Mouse (Mus musculus) CH12.LX (cell line): Measurements from ENCODE around the gene Ccnl2. TPM values are rescaled to one million over a fixed set of nuclear protein-coding genes. Genes with fewer than 3 reads are reported as not detected.

Experiments used
- DNase-seq: peaks from one replicate; pipeline ENCODE4 v3.0.0-alpha.2; 2013; ENCODE audit errors: extremely low read depth
- H3K27ac ChIP-seq: 2 replicates; pipeline ENCODE4 v1.5.1; 2012; ENCODE audit warnings: low read depth, mild to moderate bottlenecking, control low read depth, moderate library complexity; ENCODE audit not compliant: insufficient read depth
- H3K27me3 ChIP-seq: replicated peaks from 2 replicates; pipeline ENCODE3; 2012; ENCODE audit warnings: inconsistent platforms
- H3K36me3 ChIP-seq, 2 experiments: replicated peaks in 1 of 2; 2 replicates each; pipeline versions ENCODE3 to v1.6.1; 2012; ENCODE audit warnings: inconsistent platforms in 1 of 2, low read length in 1 of 2, mild to moderate bottlenecking in 1 of 2, mixed read lengths in 1 of 2, moderate library complexity in 1 of 2; ENCODE audit not compliant: control insufficient read depth in 1 of 2, insufficient read depth in 1 of 2
- H3K4me1 ChIP-seq, 2 experiments: 2 replicates each; pipeline ENCODE4 v1.6.1; 2012; ENCODE audit warnings: inconsistent platforms in 1 of 2, moderate library complexity in 1 of 2; ENCODE audit not compliant: insufficient read depth in 2 of 2, control insufficient read depth in 1 of 2
- H3K4me2 ChIP-seq: 2 replicates; pipeline ENCODE4 v1.6.1; 2012; ENCODE audit warnings: low read depth, mild to moderate bottlenecking, control low read depth; ENCODE audit not compliant: poor library complexity, insufficient read depth, severe bottlenecking
- H3K4me3 ChIP-seq, 3 experiments: fragments of 150-350 bp in 1 of 3; sonication (generic) in 1 of 3; replicated peaks in 1 of 3; 2 replicates each; pipeline versions ENCODE3 to v1.5.1; 2011 to 2012; ENCODE audit warnings: low read depth in 2 of 3, low read length in 2 of 3, mild to moderate bottlenecking in 2 of 3, moderate library complexity in 2 of 3, control low read depth in 1 of 3, improper control_type of control experiment in 1 of 3, inconsistent platforms in 1 of 3, mixed read lengths in 1 of 3; ENCODE audit not compliant: poor library complexity in 1 of 3
- H3K79me2 ChIP-seq: replicated peaks from 2 replicates; pipeline ENCODE4 v1.6.1; 2012; ENCODE audit warnings: mild to moderate bottlenecking, moderate library complexity; ENCODE audit not compliant: control insufficient read depth, poor library complexity, insufficient read depth, severe bottlenecking; ENCODE audit errors: extremely low read depth
- H3K9ac ChIP-seq: 2 replicates; pipeline ENCODE4 v1.6.1; 2012; ENCODE audit warnings: low read depth, mild to moderate bottlenecking, control low read depth, moderate library complexity; ENCODE audit not compliant: insufficient read depth
- H3K9me3 ChIP-seq: replicated peaks from 2 replicates; pipeline ENCODE3; 2012; ENCODE audit warnings: low read length, inconsistent platforms, mixed read lengths
- E2F4 ChIP-seq: IDR thresholded peaks from 2 replicates; pipeline ENCODE4 v1.6.1; 2011; ENCODE audit warnings: low read depth, low read length, improper control_type of control experiment; ENCODE audit not compliant: insufficient replicate concordance
- ELF1 ChIP-seq: IDR thresholded peaks from 2 replicates; pipeline ENCODE4 v1.6.1; 2014; ENCODE audit warnings: low read depth, mild to moderate bottlenecking, inconsistent platforms, low read length, improper control_type of control experiment
- EP300 ChIP-seq: IDR thresholded peaks from 2 replicates; pipeline ENCODE4 v1.6.1; 2011; ENCODE audit warnings: low read length, improper control_type of control experiment
- ETS1 ChIP-seq: conservative IDR thresholded peaks from 2 replicates; pipeline ENCODE4 v1.6.1; 2012; ENCODE audit warnings: low read depth, mild to moderate bottlenecking, inconsistent platforms, low read length, improper control_type of control experiment, moderate library complexity
- GABPA ChIP-seq: IDR thresholded peaks from 2 replicates; pipeline ENCODE4 v1.6.1; 2012; ENCODE audit warnings: low read depth, low read length, improper control_type of control experiment, inconsistent platforms; ENCODE audit not compliant: insufficient replicate concordance
- HCFC1 ChIP-seq: IDR thresholded peaks from 2 replicates; pipeline ENCODE4 v1.6.1; 2012; ENCODE audit warnings: low read depth, mild to moderate bottlenecking, inconsistent platforms, low read length, improper control_type of control experiment
- JUND ChIP-seq: conservative IDR thresholded peaks from 2 replicates; pipeline ENCODE4 v1.6.1; 2011; ENCODE audit warnings: low read depth, low read length, improper control_type of control experiment
- MEF2A ChIP-seq: IDR thresholded peaks from 2 replicates; pipeline ENCODE4 v1.6.1; 2014; ENCODE audit warnings: low read depth, mild to moderate bottlenecking, inconsistent platforms, low read length, improper control_type of control experiment, borderline replicate concordance
- MXI1 ChIP-seq: IDR thresholded peaks from 2 replicates; pipeline ENCODE4 v1.6.1; 2011; ENCODE audit warnings: mild to moderate bottlenecking, low read depth, low read length, improper control_type of control experiment
- MYC ChIP-seq: IDR thresholded peaks from 2 replicates; pipeline ENCODE4 v1.6.1; 2011; ENCODE audit warnings: low read depth, mild to moderate bottlenecking, improper control_type of control experiment, low read length
- SIN3A ChIP-seq: IDR thresholded peaks from 2 replicates; pipeline ENCODE4 v1.6.1; 2012; ENCODE audit warnings: low read length, improper control_type of control experiment, inconsistent platforms
- TBP ChIP-seq: conservative IDR thresholded peaks from 2 replicates; pipeline ENCODE4 v1.6.1; 2011; ENCODE audit warnings: low read depth, low read length, improper control_type of control experiment
- USF1 ChIP-seq: IDR thresholded peaks from 2 replicates; pipeline ENCODE4 v1.6.1; 2014; ENCODE audit warnings: low read depth, mild to moderate bottlenecking, inconsistent platforms, low read length, improper control_type of control experiment
- ZMIZ1 ChIP-seq: IDR thresholded peaks from 2 replicates; pipeline ENCODE4 v1.6.1; 2012; ENCODE audit warnings: low read depth, mild to moderate bottlenecking, inconsistent platforms, low read length, improper control_type of control experiment
- dilution Hi-C: fragments of 300-500 bp; cut with MboI; formaldehyde crosslinking; loops from 2 replicates; pipeline ENCODE4 v1.14.3; 2020; ENCODE audit warnings: low sequenced_read_pairs; ENCODE audit not compliant: extremely low pct_unique_long_range_greater_than_20kb, extremely low pct_ligation_motif_present
- in situ Hi-C: fragments of 300-500 bp; cut with MboI; formaldehyde crosslinking; loops from 3 replicates; pipeline ENCODE4 v1.14.3; 2019; ENCODE audit warnings: low sequenced_read_pairs, low pct_ligation_motif_present, low pct_unique_long_range_greater_than_20kb, mixed read lengths
- polyA plus RNA-seq: library from polyadenylated mRNA; unstranded; fragments of >175 nt; gene quantifications from 2 replicates; pipeline ENCODE4 v1.2.1, GENCODE M21; 2012; ENCODE audit warnings: low read depth; ENCODE audit not compliant: insufficient read length
- total RNA-seq, 2 experiments: library from RNA; depleted of rRNA; stranded (reverse); fragments of 300-350 nt in 1 of 2; fragments of >200 nt in 1 of 2; gene quantifications; 2 replicates each; pipeline ENCODE4 v1.2.3; 2012 to 2014

The Ccnl2 gene
- total and polyA plus RNA-seq, 3 experiments: 59.6 to 67.7 (median 63.7) TPM

GRCm38 (mm10) chr4:155856881-155857280 is 44.6 kb downstream of the Ccnl2 start:
- no peak for DNase-seq
- Histone ChIP-seq H3K4me3 (no peak overlapping the region), H3K27ac (no peak overlapping the region), H3K27me3 (no peaks in the 10 kb centered on the region), H3K4me2 (no peak overlapping the region), H3K9me3 (no peaks in the 10 kb centered on the region), H3K36me3 (peaks cover 79 to 96% of the 10 kb centered on the region in 2 experiments), H3K9ac (no peak overlapping the region), H3K79me2 (no peaks in the 10 kb centered on the region), H3K4me1 (peaks cover 5 to 12% of the 10 kb centered on the region in 2 experiments)
- TF ChIP-seq GABPA (no peak), ELF1 (no peak), HCFC1 (no peak)
- in situ Hi-C loops: no loop called here
- dilution Hi-C loops: no loop called here

- peaks cover 74 to 99% of the 10 kb centered on the region in 2 experiments for H3K36me3 ChIP-seq
- no peak for DNase-seq
These were observed 47.0 kb downstream of the Ccnl2 start for GRCm38 (mm10) chr4:155859318-155859717.

GRCm38 (mm10) chr4:155861787-155862186 is 49.5 kb downstream of the Ccnl2 start:
- Histone ChIP-seq H3K27me3 (no peaks in the 10 kb centered on the region), H3K79me2 (no peaks in the 10 kb centered on the region), H3K36me3 (peaks cover 74 to 99% of the 10 kb centered on the region in 2 experiments), H3K27ac (no peak overlapping the region), H3K9me3 (no peaks in the 10 kb centered on the region), H3K4me2 (no peak overlapping the region), H3K9ac (no peak overlapping the region), H3K4me1 (peaks cover 8 to 17% of the 10 kb centered on the region in 2 experiments; a peak in 3 of 4 replicates), H3K4me3 (no peak overlapping the region)
- dilution Hi-C loops (no loop called here), in situ Hi-C loops (no loop called here)
- no peak for DNase-seq
- TF ChIP-seq ETS1: no peak
- TF ChIP-seq EP300: no peak
- TF ChIP-seq MYC: no peak
- TF ChIP-seq MEF2A: no peak
- no peak for TF ChIP-seq JUND
- TF ChIP-seq TBP: no peak
- TF ChIP-seq USF1: no peak
- no peak for TF ChIP-seq GABPA
- no peak for TF ChIP-seq HCFC1
- TF ChIP-seq ZMIZ1: no peak

More at GRCm38 (mm10) chr4:155859318-155859717, 47.0 kb downstream of the Ccnl2 start:
- Histone ChIP-seq H3K4me3 (no peak overlapping the region), H3K4me1 (peaks cover 4 to 16% of the 10 kb centered on the region in 2 experiments; a peak in 3 of 4 replicates), H3K27ac (no peak overlapping the region), H3K9me3 (no peaks in the 10 kb centered on the region), H3K9ac (no peak overlapping the region), H3K27me3 (no peaks in the 10 kb centered on the region), H3K4me2 (no peak overlapping the region), H3K79me2 (no peaks in the 10 kb centered on the region)
- dilution Hi-C loops (no loop called here), in situ Hi-C loops (no loop called here)
- TF ChIP-seq MXI1 (peak; percentile 91), SIN3A (peak; percentile 94), E2F4 (no peak)
